Mouse (Mus musculus) forebrain, embryonic 15.5 days (tissue): ENCODE data around the gene Micall1. TPM values are rescaled to one million over a fixed set of nuclear protein-coding genes. Genes with fewer than 3 reads are reported as not detected.
A peak's percentile ranks its signal among the peaks of the same experiment; 100 is the strongest.

ENCODE experiments used
- ATAC-seq: fragments of 200-750 bp; cut with Nextera tagmentation; replicated peaks from 2 replicates; pipeline ENCODE4 v1.8.0; 2017; ENCODE audit warnings: mild to moderate bottlenecking, moderate TSS enrichment, moderate library complexity
- H3K27ac ChIP-seq: fragments of 300-500 bp; sonication (generic); replicated peaks from 2 replicates; pipeline ENCODE4 v1.5.1; 2015; ENCODE audit warnings: mild to moderate bottlenecking, inconsistent platforms
- H3K27me3 ChIP-seq: fragments of 300-500 bp; sonication (generic); 2 replicates; pipeline ENCODE4 v1.6.1; 2015; ENCODE audit warnings: inconsistent platforms
- H3K36me3 ChIP-seq: fragments of 300-500 bp; sonication (generic); 2 replicates; pipeline ENCODE4 v1.6.1; 2015; ENCODE audit warnings: mild to moderate bottlenecking, inconsistent platforms
- H3K4me1 ChIP-seq: fragments of 300-500 bp; sonication (generic); 2 replicates; pipeline ENCODE4 v1.6.1; 2015; ENCODE audit warnings: inconsistent platforms
- H3K4me2 ChIP-seq: fragments of 300-500 bp; sonication (generic); replicated peaks from 2 replicates; pipeline ENCODE4 v1.6.1; 2015; ENCODE audit warnings: mild to moderate bottlenecking, inconsistent platforms
- H3K4me3 ChIP-seq: fragments of 300-500 bp; sonication (generic); 2 replicates; pipeline ENCODE4 v1.5.1; 2015; ENCODE audit warnings: mild to moderate bottlenecking, inconsistent platforms
- H3K9ac ChIP-seq: fragments of 300-500 bp; sonication (generic); replicated peaks from 2 replicates; pipeline ENCODE4 v1.6.1; 2015; ENCODE audit warnings: mild to moderate bottlenecking, inconsistent platforms
- H3K9me3 ChIP-seq: fragments of 300-500 bp; sonication (generic); 2 replicates; pipeline ENCODE4 v1.6.1; 2016; ENCODE audit warnings: inconsistent platforms
- WGBS: fragments of 180-500 bp; shearing (Covaris S2); methylation state at CpG from one replicate; pipeline ENCODE4 v1.1.7; 2015; ENCODE audit warnings: mixed read lengths; 5-methylcytosine and 5-hydroxymethylcytosine counted together
- polyA plus RNA-seq: library from polyadenylated mRNA; unstranded; fragments of >200 nt; fragmentation: Nextera tagmentation; extraction: Ambion mirVana; gene quantifications from 2 replicates; pipeline ENCODE4 v1.2.1, GENCODE M21; 2015

Micall1 gene
- polyA plus RNA-seq, 1 experiment from 2014 or later = 8.0 TPM

GRCm38 (mm10) chr15:79122546-79122945 lies 13.8 kb downstream of the Micall1 start:
- Histone ChIP-seq H3K4me3 (no peak overlapping the region), H3K4me1 (no peaks in the 10 kb centered on the region), H3K27me3 (no peaks in the 10 kb centered on the region), H3K27ac (no peak overlapping the region), H3K4me2 (no peak overlapping the region), H3K36me3 (peaks cover 28% of the 10 kb centered on the region), H3K9ac (no peak overlapping the region), H3K9me3 (no peaks in the 10 kb centered on the region)
- ATAC-seq = no peak
- 84% methylated on average over 13 of the region's 13 CpGs for WGBS

- no peak overlapping the region for H3K9ac ChIP-seq
- no peak for ATAC-seq
- WGBS = 91% methylated on average over 6 of the region's 6 CpGs
- no peaks in the 10 kb centered on the region for H3K4me1 ChIP-seq
- H3K36me3 ChIP-seq = peaks cover 38% of the 10 kb centered on the region
- no peaks in the 10 kb centered on the region for H3K9me3 ChIP-seq
- H3K4me2 ChIP-seq = no peak overlapping the region
- H3K27me3 ChIP-seq = no peaks in the 10 kb centered on the region
- H3K27ac ChIP-seq = no peak overlapping the region
- no peak overlapping the region for H3K4me3 ChIP-seq
Measured at GRCm38 (mm10) chr15:79123751-79124150, 15.1 kb downstream of the Micall1 start.

- no peak overlapping the region for H3K9ac ChIP-seq
- H3K4me2 ChIP-seq = no peak overlapping the region
- H3K4me1 ChIP-seq = no peaks in the 10 kb centered on the region
- no peak overlapping the region for H3K27ac ChIP-seq
- no peaks in the 10 kb centered on the region for H3K9me3 ChIP-seq
- H3K27me3 ChIP-seq = no peaks in the 10 kb centered on the region
- WGBS = 88% methylated on average over 10 of the region's 10 CpGs
- no peak overlapping the region for H3K4me3 ChIP-seq
- peaks cover 40% of the 10 kb centered on the region for H3K36me3 ChIP-seq
- no peak for ATAC-seq
Measured at GRCm38 (mm10) chr15:79124331-79124875, 15.7 kb downstream of the Micall1 start.

DNA sequence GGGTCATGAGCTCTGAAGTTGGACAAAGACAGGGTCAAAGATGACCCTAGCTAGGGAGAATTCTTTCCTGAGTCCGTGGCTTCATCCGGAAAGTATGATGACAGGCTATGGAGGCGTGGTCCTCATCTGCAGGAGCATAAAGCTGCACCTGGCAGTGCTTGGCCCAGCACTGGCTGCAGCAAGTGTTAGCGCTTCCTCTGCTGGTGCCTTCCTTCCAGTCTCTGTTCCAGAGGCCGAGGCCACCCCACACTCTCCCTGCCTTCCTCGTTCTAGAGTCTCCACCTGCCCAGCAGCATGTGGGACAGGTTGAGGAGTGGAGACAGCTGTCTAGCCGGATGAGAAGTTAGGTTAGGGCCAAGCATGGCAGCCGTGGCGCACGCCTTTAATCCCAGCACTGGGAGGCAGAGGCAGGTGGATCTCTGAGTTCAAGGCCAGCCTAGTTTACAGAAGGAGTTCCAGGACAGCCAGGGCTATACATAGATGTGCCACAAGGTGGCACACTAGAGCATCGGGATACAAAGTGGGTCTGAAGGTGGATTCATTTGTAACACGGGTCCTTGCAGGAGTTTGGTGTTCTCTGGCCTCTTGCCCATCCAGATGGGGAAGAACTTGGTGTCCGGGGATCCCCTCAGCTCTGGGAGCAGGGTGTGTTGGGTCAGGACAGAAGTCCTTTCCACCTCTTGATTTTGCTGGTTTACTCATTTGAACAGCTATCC lies 17.7 kb downstream of the Micall1 start:
- WGBS = 81% methylated on average over 13 of the region's 13 CpGs
- Histone ChIP-seq H3K9me3 (no peaks in the 10 kb centered on the region), H3K4me3 (no peak overlapping the region), H3K36me3 (peaks cover 54% of the 10 kb centered on the region), H3K4me1 (no peaks in the 10 kb centered on the region), H3K27me3 (no peaks in the 10 kb centered on the region), H3K9ac (no peak overlapping the region), H3K27ac (no peak overlapping the region), H3K4me2 (no peak overlapping the region)
- ATAC-seq = no peak

DNA sequence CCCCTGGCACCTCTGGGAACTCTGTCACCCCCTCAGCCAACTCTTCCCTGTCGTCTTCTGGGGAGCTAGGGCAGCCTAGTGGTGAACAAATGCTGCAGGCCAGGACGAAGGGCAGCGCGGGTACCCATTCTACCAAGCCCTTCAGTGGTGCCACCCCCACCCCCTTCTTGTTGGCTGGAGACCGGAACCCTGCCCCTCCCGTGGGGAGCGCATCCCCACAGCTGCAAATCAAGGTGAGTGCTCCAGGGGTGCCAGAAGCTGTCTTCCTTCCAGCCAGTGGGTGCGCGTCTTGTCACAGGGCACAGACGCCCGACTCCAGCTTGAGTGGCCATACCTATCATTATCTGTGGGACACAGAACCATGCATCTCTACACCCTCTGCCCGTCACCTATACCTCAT lies 18.4 kb downstream of the Micall1 start:
- no peak overlapping the region for H3K27ac ChIP-seq
- no peaks in the 10 kb centered on the region for H3K9me3 ChIP-seq
- no peaks in the 10 kb centered on the region for H3K27me3 ChIP-seq
- whole genome bisulfite sequencing = 93% methylated on average over 12 of the region's 12 CpGs
- peaks cover 60% of the 10 kb centered on the region for H3K36me3 ChIP-seq
- ATAC-seq = no peak
- no peaks in the 10 kb centered on the region for H3K4me1 ChIP-seq
- no peak overlapping the region for H3K4me3 ChIP-seq
- H3K4me2 ChIP-seq = no peak overlapping the region
- H3K9ac ChIP-seq = no peak overlapping the region

- Histone ChIP-seq H3K9me3 (no peaks in the 10 kb centered on the region), H3K4me1 (no peaks in the 10 kb centered on the region), H3K4me2 (no peak overlapping the region), H3K36me3 (peaks cover 66% of the 10 kb centered on the region), H3K27ac (no peak overlapping the region), H3K4me3 (no peak overlapping the region), H3K27me3 (no peaks in the 10 kb centered on the region), H3K9ac (no peak overlapping the region)
- 97% methylated on average over 5 of the region's 5 CpGs for WGBS
- ATAC-seq = no peak
Measured at GRCm38 (mm10) chr15:79128208-79128607, 19.5 kb downstream of the Micall1 start.

GRCm38 (mm10) chr15:79129311-79129710 lies 20.6 kb downstream of the Micall1 start:
- WGBS = 91% methylated on average over 7 of the region's 7 CpGs
- Histone ChIP-seq H3K27ac (no peak overlapping the region), H3K4me1 (no peaks in the 10 kb centered on the region), H3K27me3 (no peaks in the 10 kb centered on the region), H3K9me3 (no peaks in the 10 kb centered on the region), H3K36me3 (peaks cover 67% of the 10 kb centered on the region), H3K4me2 (no peak overlapping the region), H3K4me3 (no peak overlapping the region), H3K9ac (no peak overlapping the region)
- no peak for ATAC-seq

DNA sequence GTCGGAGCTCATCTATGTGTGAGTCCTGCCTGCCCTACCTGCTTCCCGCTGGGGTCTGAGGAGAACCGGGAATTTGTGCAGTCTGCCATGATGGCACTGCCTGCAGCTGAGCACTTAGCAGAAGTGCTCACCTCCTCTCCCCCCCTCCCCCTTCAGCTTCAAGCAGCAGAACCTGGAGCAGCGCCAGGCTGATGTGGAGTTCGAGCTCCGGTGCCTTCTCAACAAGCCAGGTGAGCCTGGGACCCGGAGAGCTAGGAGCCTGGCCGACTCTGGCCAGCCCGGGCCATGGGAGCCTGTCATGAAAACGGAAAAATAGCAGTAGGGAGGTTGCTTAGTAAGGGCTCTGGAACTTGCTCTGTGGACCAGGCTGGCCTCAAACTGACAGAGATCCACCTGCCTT lies 22.1 kb downstream of the Micall1 start:
- no peak overlapping the region for H3K4me2 ChIP-seq
- WGBS = 82% methylated on average over 10 of the region's 10 CpGs
- no peaks in the 10 kb centered on the region for H3K27me3 ChIP-seq
- no peaks in the 10 kb centered on the region for H3K9me3 ChIP-seq
- H3K9ac ChIP-seq = no peak overlapping the region
- ATAC-seq = no peak
- peaks cover 56% of the 10 kb centered on the region for H3K36me3 ChIP-seq
- H3K4me1 ChIP-seq = no peaks in the 10 kb centered on the region
- no peak overlapping the region for H3K27ac ChIP-seq
- no peak overlapping the region for H3K4me3 ChIP-seq

DNA sequence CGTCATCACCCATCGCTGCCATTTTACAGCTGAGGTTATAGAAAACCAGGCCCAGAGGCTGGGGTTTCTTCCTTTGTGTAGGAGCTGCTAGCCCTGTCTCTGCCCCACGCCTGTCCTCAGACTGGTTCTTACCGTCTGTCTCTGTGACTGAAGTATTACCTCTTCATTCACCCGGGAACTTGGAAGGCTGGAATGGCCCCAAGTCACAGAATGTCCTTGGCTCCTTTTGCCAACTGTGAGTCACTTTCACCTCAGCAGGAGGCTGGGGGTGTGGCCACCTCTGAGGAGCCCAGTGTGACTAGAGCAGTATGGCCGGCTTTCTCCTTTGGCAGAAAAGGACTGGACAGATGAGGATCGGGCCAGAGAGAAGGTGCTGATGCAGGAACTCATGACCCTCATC lies 22.7 kb downstream of the Micall1 start:
- Histone ChIP-seq H3K4me2 (no peak overlapping the region), H3K27me3 (no peaks in the 10 kb centered on the region), H3K9me3 (no peaks in the 10 kb centered on the region), H3K27ac (no peak overlapping the region), H3K36me3 (peaks cover 56% of the 10 kb centered on the region), H3K4me3 (no peak overlapping the region), H3K9ac (no peak overlapping the region), H3K4me1 (no peaks in the 10 kb centered on the region)
- 70% methylated on average over 7 of the region's 7 CpGs for WGBS
- no peak for ATAC-seq

- H3K9me3 ChIP-seq = no peaks in the 10 kb centered on the region
- H3K9ac ChIP-seq = no peak overlapping the region
- 87% methylated on average over 6 of the region's 6 CpGs for WGBS
- no peak overlapping the region for H3K4me2 ChIP-seq
- peaks cover 43% of the 10 kb centered on the region for H3K36me3 ChIP-seq
- no peak overlapping the region for H3K27ac ChIP-seq
- ATAC-seq = no peak
- H3K4me3 ChIP-seq = no peak overlapping the region
- H3K27me3 ChIP-seq = no peaks in the 10 kb centered on the region
- H3K4me1 ChIP-seq = no peaks in the 10 kb centered on the region
Measured at GRCm38 (mm10) chr15:79133191-79133661, 24.5 kb downstream of the Micall1 start.

- Histone ChIP-seq H3K4me2 (no peak overlapping the region), H3K4me3 (no peak overlapping the region), H3K36me3 (peaks cover 35% of the 10 kb centered on the region), H3K27ac (no peak overlapping the region), H3K4me1 (no peaks in the 10 kb centered on the region), H3K9ac (no peak overlapping the region), H3K27me3 (no peaks in the 10 kb centered on the region), H3K9me3 (no peaks in the 10 kb centered on the region)
- WGBS = 77% methylated on average over 9 of the region's 9 CpGs
- no peak for ATAC-seq
Measured at GRCm38 (mm10) chr15:79134496-79135270, 26.0 kb downstream of the Micall1 start.

GRCm38 (mm10) chr15:79135332-79135731 lies 26.6 kb downstream of the Micall1 start:
- H3K4me3 ChIP-seq = no peak overlapping the region
- no peak overlapping the region for H3K27ac ChIP-seq
- no peaks in the 10 kb centered on the region for H3K27me3 ChIP-seq
- peaks cover 30% of the 10 kb centered on the region; the same call in 1 of the 2 replicates for H3K36me3 ChIP-seq
- H3K4me1 ChIP-seq = peaks cover under 1% of the 10 kb centered on the region
- H3K9me3 ChIP-seq = no peaks in the 10 kb centered on the region
- no peak overlapping the region for H3K9ac ChIP-seq
- no peak overlapping the region for H3K4me2 ChIP-seq
- 82% methylated on average over 9 of the region's 9 CpGs for WGBS
- ATAC-seq = peak; percentile 35; the same call in 1 of the 2 replicates
